Mouse (Mus musculus): Measurements from ENCODE around the gene Zfp367.

Zfp367 gene

DNA sequence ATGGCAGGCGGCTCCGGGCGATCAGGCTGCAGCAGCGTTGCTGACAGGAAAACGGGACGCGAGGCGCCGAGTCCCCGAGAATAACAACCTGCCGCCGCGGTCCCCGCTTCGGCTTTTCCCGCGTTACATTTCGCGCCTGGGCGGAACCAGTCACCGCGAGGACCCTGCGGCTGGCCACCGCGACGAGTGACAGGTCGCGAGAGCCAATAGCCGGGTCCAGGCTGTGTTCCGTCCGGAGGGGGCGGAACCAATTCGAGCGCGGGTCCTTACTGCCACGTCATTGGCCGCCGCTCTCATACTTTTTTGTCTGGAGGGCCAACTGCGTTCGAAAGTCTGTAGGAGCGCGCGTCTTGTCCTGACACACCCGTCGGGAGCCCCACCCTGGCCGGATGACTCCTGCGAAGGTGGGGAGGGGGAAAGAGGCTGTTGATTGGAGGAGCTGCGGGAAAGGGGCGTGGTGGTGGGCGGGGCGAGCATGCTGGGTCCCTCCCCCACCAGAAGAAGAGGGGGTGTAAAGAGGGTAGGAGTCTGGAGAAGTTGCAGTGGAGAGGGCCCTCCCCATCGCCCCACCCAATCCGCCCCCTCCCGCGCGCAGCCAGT lies at the start of gene Zfp367:
TSS of gene Zfp367 (minus strand) at position 120 of the 600 bp plus-strand sequence.
- DNase-seq, result peak; percentile 98 to 99

DNA sequence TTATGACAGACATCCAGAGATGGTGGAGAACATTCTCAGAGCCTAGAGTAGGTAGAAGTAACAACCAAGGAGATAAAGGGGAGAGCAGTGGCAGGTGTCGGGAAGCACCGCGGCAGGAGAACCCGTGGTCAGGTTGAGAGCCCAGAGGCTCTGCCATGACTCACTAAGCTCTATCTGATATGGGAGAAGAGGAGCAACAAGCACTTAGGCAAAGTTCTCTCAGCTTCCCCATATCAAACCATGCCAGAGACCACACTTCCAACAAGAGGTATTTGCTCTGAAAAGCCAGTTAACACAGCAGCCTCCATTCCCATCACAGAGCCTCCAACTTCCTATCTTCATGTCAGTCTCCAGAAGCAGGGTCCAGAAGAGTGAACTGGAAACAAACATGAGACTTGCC lies 47.9 kb upstream of the Zfp367 start:
- no peak for DNase-seq

DNA sequence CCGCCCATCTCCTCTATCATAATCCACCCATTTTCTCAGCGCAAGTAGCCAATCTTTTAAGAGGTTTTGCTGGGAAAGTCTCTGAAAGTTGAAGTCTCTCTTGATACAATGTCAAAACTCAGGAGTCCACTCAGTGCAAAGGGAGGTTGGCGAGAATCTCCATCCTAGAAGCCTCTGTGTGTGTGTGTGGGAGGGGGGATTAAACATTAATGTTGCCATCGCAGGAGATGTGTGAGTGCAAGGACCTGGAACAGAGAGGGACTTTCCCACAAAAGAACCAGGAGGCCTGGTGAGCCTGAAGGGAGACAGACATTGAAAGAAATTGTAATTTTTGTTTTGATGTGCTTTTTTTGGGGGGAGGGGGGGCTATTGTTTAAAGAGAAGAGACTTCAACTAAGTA lies 45.3 kb upstream of the Zfp367 start:
- DNase-seq, result no peak

DNA sequence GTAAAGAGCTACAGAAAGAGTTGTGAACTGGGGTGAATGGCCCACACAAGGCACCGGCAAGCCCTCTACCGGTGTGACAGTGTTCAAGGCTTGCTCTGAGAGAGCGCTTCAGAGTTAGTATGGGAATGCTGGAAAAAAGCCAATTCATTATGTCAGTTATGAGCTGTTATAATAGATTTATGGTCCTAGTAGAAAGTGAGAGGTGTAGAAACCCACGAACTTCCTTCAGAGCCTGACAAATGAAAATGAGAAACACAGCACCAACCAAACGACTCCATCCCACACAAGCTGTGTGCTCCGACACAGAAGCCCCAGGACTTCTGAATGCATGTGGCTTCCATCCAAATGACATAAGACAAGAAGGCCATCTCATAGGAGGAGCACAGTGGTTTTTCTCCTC lies 44.9 kb upstream of the Zfp367 start:
- DNase-seq, result no peak

DNA sequence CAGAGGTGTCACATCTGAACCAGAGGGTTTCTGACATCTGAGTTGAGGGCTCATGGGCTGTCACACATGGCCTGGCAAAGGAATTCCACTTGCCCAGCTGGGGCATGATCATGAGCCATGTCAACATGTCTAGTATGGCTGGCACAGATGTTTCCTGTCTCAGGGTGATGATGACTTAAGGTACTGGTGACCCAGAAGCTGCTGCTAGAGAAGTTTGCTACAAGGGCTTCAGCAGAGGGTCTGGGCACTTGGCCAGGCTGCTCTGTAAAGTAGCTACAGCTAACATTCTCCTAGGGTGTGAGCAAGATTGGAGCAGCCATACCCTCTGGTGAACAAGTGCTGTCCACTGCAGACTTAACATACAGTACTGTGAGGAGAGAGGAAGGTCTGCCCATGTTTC lies 34.1 kb upstream of the Zfp367 start:
- no peak for DNase-seq

DNA sequence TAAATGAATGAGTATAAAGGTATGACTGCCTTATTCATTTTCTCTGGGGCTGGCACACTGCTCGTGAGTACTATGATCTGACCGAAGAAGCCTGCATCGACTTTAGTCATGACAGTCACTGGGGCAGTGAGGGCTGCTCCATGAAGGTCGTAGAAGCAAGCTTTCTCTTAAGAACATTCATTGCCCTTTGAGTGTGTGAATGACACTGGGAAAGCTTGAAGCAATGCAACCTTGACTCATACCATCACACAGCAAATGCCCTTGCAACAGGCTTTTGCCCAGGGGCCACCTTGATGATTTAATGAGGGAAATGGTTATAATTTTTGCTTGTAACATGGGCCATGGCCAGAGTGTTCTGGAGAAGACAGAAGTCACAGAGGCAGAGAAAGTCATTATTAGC lies 33.5 kb upstream of the Zfp367 start:
- no peak for DNase-seq

DNA sequence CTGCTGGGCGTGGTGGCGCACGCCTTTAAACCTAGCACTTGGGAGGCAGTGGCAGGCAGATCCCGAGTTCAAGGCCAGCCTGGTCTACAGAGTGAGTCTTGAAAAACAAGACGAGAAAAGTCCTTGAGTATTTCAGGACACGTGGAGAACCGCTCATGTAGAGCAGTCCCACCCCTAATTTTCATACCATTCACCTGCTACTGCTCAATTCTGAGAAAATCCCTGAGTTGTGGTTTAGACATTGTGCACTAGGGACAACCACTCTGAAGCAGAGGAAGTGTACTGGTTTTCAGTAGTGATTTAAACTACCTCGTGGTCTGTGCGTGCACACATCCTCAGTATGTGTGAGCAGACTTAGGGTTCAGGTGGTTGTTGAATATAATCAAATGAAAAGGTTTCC lies 32.6 kb upstream of the Zfp367 start:
- DNase-seq, result no peak

DNA sequence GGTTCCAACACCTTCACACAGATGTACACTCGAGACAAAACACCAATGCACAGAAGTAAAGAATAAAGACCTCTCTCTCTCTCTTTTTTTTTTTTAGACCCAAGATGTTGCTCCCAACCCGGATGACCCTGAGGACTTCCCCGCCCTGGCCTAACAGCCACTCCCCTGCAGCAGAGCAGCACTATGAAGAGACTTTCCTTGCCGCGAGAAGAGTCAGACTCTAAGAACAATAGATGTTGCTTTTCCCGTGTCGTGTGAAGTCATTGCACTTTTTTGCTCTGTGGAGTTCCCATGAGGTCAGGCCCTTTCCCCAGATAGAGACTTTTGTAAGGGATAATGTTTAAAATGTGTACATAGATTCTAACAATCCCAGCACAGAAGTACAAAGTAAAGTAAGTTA lies 32.2 kb upstream of the Zfp367 start:
- no peak for DNase-seq

DNA sequence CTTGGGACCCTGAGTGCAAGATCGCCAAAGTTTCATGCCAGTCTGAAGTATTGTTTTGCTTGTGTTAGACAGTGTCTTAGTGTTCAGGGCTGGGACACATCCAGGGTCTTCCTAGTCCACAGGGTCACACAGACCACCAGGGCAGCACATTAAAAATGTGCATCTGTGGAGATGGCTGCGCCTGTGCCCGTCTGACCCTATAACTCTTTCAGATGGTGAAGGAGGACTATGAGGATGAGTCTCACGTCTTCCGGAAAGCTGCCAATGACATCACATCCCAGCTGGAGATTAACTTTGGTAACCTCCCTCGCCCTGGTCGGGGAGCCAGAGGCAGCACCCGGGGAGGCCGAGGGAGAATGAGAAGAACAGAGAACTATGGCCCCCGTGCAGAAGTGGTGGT lies 31.4 kb upstream of the Zfp367 start:
- DNase-seq, result no peak

DNA sequence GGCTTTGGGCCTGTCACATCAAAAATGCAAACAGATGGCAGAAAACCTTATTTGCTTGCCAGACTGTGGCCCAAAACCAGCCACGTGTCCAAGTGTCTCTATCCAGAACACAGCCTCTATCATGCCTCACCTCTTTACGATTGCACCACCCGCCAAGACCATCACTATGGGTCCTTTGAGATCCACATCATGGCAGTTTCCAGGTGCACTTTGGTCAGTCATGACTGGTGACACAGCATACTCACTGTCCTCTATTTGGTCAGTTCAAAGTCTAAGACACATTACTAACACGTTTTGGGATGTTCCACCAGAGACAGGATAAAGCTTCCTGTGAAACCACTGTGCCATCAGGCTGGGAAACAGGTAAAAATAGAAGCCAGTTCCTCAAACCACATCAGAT lies 30.6 kb upstream of the Zfp367 start:
- no peak for DNase-seq

DNA sequence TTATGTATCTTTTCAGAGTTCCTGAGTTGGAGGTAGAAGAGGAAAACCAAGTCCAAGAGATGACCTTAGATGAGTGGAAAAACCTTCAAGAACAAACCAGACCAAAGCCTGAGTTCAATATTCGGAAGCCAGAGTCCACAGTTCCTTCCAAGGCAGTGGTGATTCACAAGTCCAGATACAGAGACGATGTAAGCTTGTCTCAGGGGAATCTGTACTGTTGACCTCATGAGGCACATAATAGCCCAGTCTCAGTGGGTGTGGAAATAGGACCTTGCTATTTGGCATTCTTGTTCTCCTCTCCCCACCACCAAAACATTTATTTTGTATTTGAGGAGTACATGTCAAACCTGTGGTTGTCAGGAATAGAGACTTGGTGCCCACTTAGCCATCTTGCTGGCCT lies 29.1 kb upstream of the Zfp367 start:
- no peak for DNase-seq

DNA sequence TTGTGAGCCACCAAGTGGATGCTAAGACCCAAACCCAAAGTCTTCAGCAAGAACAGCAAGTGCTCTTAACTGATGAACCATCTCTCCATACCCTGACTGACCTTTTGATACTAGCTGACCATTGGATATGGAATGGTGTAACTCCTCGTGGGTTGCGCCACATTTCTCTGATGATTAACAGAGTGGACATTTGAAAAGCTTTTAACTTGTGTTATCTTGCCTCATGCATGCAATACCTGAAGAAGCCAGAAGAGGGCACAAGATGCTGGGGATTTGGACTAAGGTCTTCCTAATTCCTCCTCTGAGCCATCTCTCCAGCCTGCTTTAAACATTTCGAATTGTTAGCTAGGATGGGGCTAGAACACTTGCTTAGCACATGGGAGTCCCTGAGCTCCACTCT lies 27.9 kb upstream of the Zfp367 start:
- DNase-seq, result peak; percentile 67 to 87

DNA sequence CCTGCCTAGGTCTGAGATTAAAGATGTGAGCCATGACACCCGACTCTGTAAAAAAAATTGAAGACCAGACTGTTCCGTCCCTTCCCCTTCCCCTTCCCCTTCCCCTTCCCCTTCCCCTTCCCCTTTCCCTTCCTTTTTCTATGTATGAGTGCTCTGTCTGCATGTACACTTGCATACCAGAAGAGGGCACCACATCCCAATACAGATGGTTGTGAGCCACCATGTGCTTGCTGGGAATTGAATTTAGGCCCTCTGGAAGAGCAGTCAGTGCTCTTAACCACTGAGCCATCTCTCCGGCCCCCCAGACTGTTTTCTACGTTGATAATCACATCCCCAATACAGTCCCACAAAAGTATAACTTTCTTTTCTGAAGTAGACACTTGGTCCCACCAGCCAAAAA lies 27.3 kb upstream of the Zfp367 start:
- no peak for DNase-seq

DNA sequence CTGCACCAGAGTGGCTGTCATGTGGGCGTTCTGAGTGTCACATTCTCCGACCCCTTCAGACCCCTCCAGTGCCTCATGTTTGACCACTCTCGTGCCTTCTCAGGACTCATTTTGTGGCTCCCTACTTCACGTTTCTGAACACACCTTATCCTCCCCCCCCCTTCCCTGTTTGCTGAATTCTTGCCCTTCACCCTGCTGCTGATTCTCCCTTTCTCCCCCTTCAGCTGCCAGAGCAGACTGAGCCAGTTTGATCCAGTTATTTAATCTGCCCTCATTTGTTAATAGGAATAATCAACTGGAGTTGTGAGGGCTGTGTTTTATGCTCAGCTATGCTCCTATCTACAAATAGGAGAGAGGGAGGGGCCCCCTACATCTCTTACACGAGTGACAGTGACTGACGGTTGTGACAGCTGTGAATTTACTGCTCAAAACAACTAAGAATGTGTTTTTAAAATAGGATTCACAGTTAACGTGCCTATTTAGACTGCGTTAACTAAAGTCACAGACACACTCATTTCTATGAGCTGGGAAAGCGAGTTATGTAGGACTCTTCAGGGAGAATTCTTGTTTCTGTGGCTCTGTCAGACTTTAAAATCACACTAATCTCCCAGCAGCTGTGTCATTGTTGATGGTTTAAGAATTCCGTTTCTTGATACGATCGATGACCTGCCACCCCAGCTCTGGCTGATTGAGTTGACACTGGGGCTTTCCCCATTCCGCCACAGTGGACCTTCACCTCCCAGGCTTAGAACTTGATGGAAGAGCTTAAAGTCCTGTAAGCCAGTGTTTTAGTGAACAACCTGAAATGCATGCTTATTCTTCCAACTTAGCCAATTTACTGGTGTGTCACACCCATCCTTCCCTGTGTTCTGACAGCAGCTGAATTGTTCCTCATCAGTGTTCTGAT lies 26.0 kb upstream of the Zfp367 start:
- DNase-seq, result no peak

DNA sequence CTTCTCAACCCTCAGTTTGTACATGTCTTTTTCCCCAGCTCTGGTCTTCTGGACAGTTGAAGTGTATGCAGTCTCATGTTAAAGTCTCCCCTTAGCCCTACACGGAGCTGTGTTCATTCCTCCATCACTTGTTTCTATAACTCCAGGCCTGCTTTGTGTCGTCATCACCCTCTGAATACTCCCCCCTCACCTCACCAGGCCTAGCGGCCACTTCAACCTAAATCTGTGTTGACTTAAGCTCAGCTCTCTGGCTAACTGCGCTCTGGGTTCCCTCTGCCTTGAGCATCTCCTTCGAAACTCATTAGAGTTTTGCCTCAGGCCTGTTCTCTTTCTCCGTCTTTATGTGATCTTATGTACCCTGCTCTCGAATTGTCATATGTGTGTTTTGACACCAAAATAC lies 25.0 kb upstream of the Zfp367 start:
- no peak for DNase-seq

DNA sequence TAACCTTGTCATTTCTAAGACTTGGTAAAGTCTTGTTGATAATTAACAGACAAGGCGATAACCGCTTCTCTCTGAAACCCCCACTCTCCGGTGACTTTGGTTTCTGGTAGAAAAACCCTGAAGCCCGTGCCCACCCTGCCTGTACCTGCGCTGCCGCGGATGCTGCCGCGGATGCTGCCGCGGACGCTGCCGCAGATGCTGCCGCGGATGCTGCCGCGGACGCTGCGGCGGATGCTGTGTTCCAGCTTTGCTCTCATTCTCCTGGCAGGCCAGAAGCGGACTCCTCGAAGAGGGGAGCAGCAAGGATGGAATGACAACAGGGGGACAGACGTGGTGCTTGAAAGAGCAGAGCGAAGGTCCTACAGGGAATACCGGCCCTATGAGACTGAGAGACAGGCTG lies 16.7 kb upstream of the Zfp367 start:
- no peak for DNase-seq

DNA sequence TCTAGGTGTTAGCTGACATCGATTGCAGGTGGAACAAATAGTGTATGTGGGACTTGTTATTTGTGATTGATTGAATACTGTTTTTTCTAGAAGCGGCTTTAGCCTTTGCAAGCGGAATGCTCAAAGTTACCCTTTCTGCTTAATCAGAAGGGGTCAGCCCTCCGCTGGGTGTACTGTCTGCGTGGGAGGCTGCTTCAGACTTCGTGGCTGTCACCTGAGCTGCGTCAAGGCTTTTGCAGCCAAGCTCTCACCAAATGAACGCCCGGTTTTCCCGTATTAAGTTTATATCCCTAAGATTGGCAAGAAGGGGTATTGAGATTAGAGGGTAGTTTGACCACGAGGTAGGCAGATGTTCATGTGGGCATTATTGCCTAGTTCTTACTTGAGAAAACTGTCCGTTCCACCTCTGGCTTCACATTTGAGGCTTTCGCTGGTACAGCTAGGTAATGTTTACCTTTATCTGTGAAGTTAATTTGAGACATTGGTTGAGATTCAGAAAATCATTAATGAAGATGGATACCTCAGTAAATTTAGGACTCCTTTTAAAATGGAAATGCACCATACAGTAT lies 10.2 kb upstream of the Zfp367 start:
- DNase-seq, result peak; percentile 13 to 21

DNA sequence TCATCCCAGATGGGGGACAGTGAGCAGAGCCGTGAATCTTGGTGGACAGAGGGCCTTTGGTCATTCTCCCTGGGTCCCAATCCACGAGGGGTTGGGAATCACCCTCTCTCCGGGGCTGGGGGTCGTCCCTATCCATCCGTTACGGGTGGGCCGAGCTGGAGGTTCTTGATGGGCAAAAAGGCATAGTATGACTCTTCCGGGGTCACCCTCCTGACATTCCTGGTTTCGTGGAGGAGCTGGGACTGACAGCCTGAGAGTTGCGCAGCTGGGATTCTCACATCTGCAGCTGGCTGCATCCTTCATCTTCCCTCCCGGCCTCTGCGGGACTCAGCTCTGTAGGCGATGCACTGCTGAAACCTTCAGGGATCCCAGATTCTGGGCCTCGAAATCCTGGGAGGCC lies 9.6 kb upstream of the Zfp367 start:
- DNase-seq, result peak in 1 of 2 experiments; percentile 15

DNA sequence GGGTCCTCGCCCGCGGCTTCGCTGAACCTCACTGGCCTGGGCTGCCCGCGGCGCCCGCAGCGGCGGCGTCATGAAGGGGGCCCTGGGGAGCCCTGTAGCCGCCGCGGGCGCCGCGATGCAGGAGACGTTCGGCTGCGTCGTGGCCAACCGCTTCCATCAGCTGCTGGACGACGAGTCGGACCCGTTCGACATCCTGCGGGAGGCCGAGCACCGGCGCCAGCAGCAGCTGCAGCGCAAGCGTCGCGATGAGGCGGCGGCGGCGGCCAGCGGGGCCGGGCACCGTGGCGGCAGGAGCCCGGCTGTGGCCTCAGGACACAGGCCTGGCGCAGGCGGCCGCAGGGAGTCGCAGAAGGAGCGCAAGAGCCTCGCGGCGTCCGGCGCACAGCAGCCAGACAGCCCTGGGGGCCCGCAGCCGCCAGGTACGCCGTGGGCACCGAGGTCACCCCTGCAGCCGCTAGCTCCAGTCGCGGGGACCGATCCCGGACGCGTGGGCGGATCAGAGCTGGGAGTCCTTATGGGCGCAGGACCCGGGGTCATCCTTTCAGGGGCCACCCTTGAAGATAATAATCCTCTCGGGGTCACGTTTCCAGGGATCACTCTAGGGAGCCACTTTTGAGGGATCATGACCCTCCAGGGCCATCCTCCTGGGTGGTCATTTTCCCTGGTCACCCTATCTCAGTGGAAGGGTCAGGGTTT lies 9.1 kb upstream of the Zfp367 start:
- DNase-seq, result peak; percentile 26 to 35

DNA sequence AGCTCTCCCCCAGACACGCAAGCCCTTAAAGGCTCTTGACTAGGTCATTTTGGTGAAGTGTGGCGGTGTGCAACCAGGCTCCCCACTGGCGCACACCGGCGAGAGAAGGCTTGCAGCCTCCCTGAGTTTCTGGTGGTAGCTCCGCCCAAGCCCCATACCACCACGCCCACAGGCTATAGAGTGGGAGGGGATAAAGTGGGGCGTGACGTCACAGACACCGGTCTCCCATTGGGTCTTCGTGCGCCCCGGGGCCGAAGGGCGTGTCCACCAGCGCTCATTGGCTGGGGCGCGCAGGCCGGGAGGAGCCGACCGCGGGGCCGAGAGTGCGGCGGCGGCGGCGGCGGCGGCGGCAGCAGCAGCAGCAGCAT lies 8.5 kb upstream of the Zfp367 start, which contains the start of gene Habp4:
TSS of gene Habp4 (plus strand) at position 277 of the 368 bp plus-strand sequence.
- DNase-seq, result peak; percentile 98 to 99

DNA sequence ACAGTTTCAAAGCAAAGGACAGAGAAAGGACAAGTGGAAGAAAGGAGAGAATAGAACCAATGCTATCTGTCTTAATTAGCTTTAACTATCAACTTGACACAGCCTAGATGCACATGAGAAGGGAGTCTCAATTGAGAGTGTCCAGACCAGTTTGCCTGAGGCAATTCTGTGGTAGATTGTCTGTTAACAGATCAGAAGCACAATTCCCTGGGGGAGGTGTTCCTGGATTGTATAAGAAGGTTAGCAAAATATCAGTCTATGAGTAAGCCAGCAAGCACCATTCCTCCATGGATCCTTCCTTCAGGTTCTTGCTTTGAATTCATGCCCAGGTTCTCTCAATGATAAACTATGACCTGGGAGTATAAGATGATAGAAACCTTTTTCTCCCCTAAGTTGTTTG lies 4.0 kb upstream of the Zfp367 start:
- DNase-seq, result no peak

DNA sequence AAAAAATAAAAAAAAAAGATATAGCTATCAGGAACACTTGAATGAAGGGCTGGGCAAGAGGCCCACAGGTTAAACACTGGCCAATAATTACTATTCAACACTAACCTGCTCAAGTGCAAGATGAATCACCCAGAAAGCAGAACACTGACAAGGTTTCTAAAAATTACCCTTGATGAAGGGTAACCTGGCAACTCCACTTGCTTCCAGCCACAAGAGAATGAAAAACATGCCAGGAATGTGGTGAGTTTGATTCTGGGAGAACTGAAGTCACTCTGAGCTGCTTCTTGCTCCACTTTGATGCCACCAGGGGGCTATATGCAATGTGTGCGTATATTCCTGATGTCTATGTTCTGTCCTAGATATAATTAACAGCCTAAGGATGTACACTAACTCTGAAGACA lies 2.2 kb upstream of the Zfp367 start:
- DNase-seq, result peak; percentile 76 to 81

DNA sequence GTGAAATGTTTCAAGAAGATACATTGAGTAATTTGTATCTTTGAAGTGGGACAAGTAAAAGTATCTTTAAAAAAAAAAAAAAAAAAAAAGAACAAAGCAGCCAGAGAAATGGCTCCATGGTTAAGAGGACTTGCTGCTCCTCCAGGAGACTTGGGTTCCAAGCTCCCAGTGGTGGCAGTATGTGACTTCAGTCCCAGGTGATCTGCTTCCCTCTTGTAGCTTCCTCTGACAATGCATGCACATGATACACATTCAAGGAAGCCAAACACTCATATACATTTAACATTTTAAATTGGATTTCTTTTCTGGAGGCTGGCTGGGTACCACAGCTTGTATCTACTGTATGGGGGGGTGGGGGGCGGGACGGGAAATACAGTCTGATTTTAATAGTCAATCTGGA lies 1.6 kb upstream of the Zfp367 start:
- no peak for DNase-seq

Measured in kidney, adult 8-10 months (tissue).